Mouse (Mus musculus) liver, postnatal 0 days (tissue): ENCODE data around the gene Mllt11.

Experiments
- CTCF ChIP-seq: sonication (generic); IDR thresholded peaks from 2 replicates; pipeline ENCODE4 v1.5.1; 2016; ENCODE audit warnings: antibody characterized with exemption, low read depth
- EP300 ChIP-seq: IDR thresholded peaks from 2 replicates; pipeline ENCODE4 v1.6.1; 2016; ENCODE audit warnings: antibody characterized with exemption, low read depth, mild to moderate bottlenecking

DNA sequence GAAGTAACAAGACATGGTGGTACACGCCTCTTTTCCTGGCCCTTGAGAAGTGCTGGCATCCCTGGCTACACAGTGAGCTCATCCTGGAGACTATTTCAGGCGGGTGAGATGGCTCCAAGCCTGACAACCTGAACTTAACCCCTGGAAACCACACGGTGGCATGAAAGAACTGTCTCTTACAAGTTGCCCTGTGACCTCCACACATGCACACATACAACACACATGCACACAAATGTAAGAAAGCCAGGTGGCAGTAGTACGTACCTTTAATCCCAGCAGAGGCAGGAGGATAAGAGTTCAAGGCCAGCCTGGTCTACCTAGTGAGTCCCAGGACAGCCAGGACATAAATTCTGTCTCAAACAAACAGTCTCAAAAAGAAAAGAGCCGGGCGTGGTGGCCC lies 7.1 kb upstream of the Mllt11 start:
- TF ChIP-seq EP300, result no peak
- no peak for TF ChIP-seq CTCF
